8 mouse cellular contexts compared by ENCODE assay signal in genomic region chr14:56304149-56304548, GRCm38 (mm10). TPM values are rescaled to one million over a fixed set of nuclear protein-coding genes. Genes with fewer than 3 reads are reported as not detected.
DNase-seq lines count a peak whose midpoint lies in the region; ATAC-seq lines count a peak whose summit lies in the region.

No protein-coding gene starts in this region.

- no peak overlapping the region for H3K27ac ChIP-seq in forebrain, embryonic 14.5 days (ENCODE audit: low read depth, low read length)
- no peak overlapping the region for H3K27ac ChIP-seq in forebrain, embryonic 10.5 days
- H3K27ac ChIP-seq in kidney, embryonic 15.5 days = no peak overlapping the region

- no peaks in the 10 kb centered on the region for H3K4me1 ChIP-seq in forebrain, embryonic 14.5 days (ENCODE audit: control insufficient read depth, insufficient read depth, low read length)
- H3K4me1 ChIP-seq in forebrain, embryonic 10.5 days = no peaks in the 10 kb centered on the region
- H3K4me1 ChIP-seq in kidney, embryonic 15.5 days = 0 out of 2 replicates have a peak, but pooled peaks cover 9% of the 10 kb centered on the region

- DNase-seq in forebrain, embryonic 14.5 days (ENCODE audit: low spot score) = peak; percentile 88
- no peak for DNase-seq in forebrain, embryonic 10.5 days (ENCODE audit: extremely low spot score, low spot score)
- DNase-seq in right cerebral cortex, adult 18-20 months = peak; percentile 13
- DNase-seq in right cerebral cortex, postnatal 25 days = no peak
- DNase-seq in embryo, embryonic 11 days = peak; percentile 87
- DNase-seq in natural killer cell, adult 2 months (ENCODE audit: low spot score in 2 of 2) = peak; percentile 31 to 51
- no peak for DNase-seq in urinary bladder, postnatal 10 days (ENCODE audit: low spot score)

- H3K27me3 ChIP-seq in forebrain, embryonic 14.5 days (replicated peaks; ENCODE audit: control insufficient read depth, insufficient read depth, low read length) = no peaks in the 10 kb centered on the region
- H3K27me3 ChIP-seq in forebrain, embryonic 10.5 days (ENCODE audit: poor library complexity, severe bottlenecking) = no peaks in the 10 kb centered on the region
- H3K27me3 ChIP-seq in kidney, embryonic 15.5 days = no peaks in the 10 kb centered on the region

- H3K36me3 ChIP-seq in forebrain, embryonic 14.5 days (ENCODE audit: control insufficient read depth, insufficient read depth, low read length) = no peaks in the 10 kb centered on the region
- no peaks in the 10 kb centered on the region for H3K36me3 ChIP-seq in forebrain, embryonic 10.5 days (replicated peaks)
- H3K36me3 ChIP-seq in kidney, embryonic 15.5 days = no peaks in the 10 kb centered on the region

- no peak overlapping the region for H3K4me2 ChIP-seq in forebrain, embryonic 14.5 days (ENCODE audit: low read length)
- 0 out of 2 replicates have a peak overlapping the region, but pooled peaks have one; percentile 38 for H3K4me2 ChIP-seq in kidney, embryonic 15.5 days

- H3K4me3 ChIP-seq in forebrain, embryonic 14.5 days (ENCODE audit: low read depth, low read length) = no peak overlapping the region
- H3K4me3 ChIP-seq in forebrain, embryonic 10.5 days = no peak overlapping the region
- no peak overlapping the region for H3K4me3 ChIP-seq in kidney, embryonic 15.5 days (replicated peaks)

- no peak overlapping the region for H3K9ac ChIP-seq in forebrain, embryonic 14.5 days (ENCODE audit: low read length)
- no peak overlapping the region for H3K9ac ChIP-seq in kidney, embryonic 15.5 days

- ATAC-seq in forebrain, embryonic 14.5 days = peak; percentile 71; the same call in 1 of the 2 replicates
- ATAC-seq in kidney, embryonic 15.5 days (replicated peaks; ENCODE audit: low FRiP score) = no peak; the same call in 1 of the 2 replicates

- WGBS in forebrain, embryonic 14.5 days = 0% methylated on average over 4 of the region's 4 CpGs
- WGBS in forebrain, embryonic 10.5 days = 2% methylated on average over 4 of the region's 4 CpGs
- WGBS in kidney, embryonic 15.5 days = 0% methylated on average over 4 of the region's 4 CpGs

- H3K9me3 ChIP-seq in forebrain, embryonic 14.5 days (replicated peaks; ENCODE audit: control insufficient read depth, low read length) = no peaks in the 10 kb centered on the region
- H3K9me3 ChIP-seq in forebrain, embryonic 10.5 days = no peaks in the 10 kb centered on the region
- no peaks in the 10 kb centered on the region for H3K9me3 ChIP-seq in kidney, embryonic 15.5 days (replicated peaks)

RNA-seq across cellular contexts. Expression of gene Gzmb, which starts 42.1 kb away (rescaled TPM):
- polyA plus RNA-seq in forebrain, embryonic 14.5 days (2014; fragmentation: Nextera tagmentation; extraction: Ambion mirVana) = not detected in 2 replicates
- not detected in 2 replicates for polyA plus RNA-seq in forebrain, embryonic 10.5 days (2016; fragmentation: Nextera tagmentation; extraction: Ambion mirVana)
- 0.25 TPM in 1 of 2 replicates, not detected in the other for polyA plus RNA-seq in kidney, embryonic 15.5 days (2015; fragmentation: Nextera tagmentation; extraction: Ambion mirVana)

Comparison
In these comparisons a context has a peak if more than half of its experiments do, and no peak if none do; other contexts are left out.
1. DNase-seq: peak in forebrain, embryonic 14.5 days (single experiment), right cerebral cortex, adult 18-20 months (single experiment), embryo, embryonic 11 days (single experiment) and natural killer cell, adult 2 months (2 of 2); none in forebrain, embryonic 10.5 days (single experiment), right cerebral cortex, postnatal 25 days (single experiment) and urinary bladder, postnatal 10 days (single experiment).